Mouse (Mus musculus) adrenal gland, adult 18-20 months (tissue): ENCODE measurements around the gene Zc2hc1b. TPM values are rescaled to one million over a fixed set of nuclear protein-coding genes. Genes with fewer than 3 reads are reported as not detected.

Experiments
- DNase-seq, 2 experiments: peaks; one replicate each; pipeline ENCODE4 v3.0.0; 2021 to 2022; ENCODE audit warnings: low spot score in 2 of 2
- total RNA-seq, 2 experiments: library from RNA; stranded (reverse); gene quantifications; 1 replicate in 1 of 2; 2 replicates in 1 of 2; pipeline ENCODE4 v1.2.3; 2021

Zc2hc1b gene
- total RNA-seq, 2 experiments from 2014 or later, result not detected

GRCm38 (mm10) chr10:13175866-13176265 is 2.0 kb downstream of the Zc2hc1b start:
- DNase-seq, result no peak

GRCm38 (mm10) chr10:13172798-13173221 is 5.0 kb downstream of the Zc2hc1b start:
- DNase-seq, result no peak

- no peak for DNase-seq
Observed at GRCm38 (mm10) chr10:13171461-13171860, 6.4 kb downstream of the Zc2hc1b start.

GRCm38 (mm10) chr10:13170739-13171448 is 6.9 kb downstream of the Zc2hc1b start:
- no peak for DNase-seq

GRCm38 (mm10) chr10:13168461-13168860 is 9.4 kb downstream of the Zc2hc1b start:
- DNase-seq, result no peak

- DNase-seq, result no peak
Observed at GRCm38 (mm10) chr10:13162031-13162430, 15.8 kb downstream of the Zc2hc1b start.

GRCm38 (mm10) chr10:13160913-13161312 is 16.9 kb downstream of the Zc2hc1b start:
- no peak for DNase-seq

- no peak for DNase-seq
Observed at GRCm38 (mm10) chr10:13155377-13155776, 22.4 kb downstream of the Zc2hc1b start.

GRCm38 (mm10) chr10:13152811-13153364 is 24.9 kb downstream of the Zc2hc1b start:
- no peak for DNase-seq

- DNase-seq, result no peak
Observed at GRCm38 (mm10) chr10:13151353-13151752, 26.5 kb downstream of the Zc2hc1b start.

GRCm38 (mm10) chr10:13150435-13150834 is 27.4 kb downstream of the Zc2hc1b start:
- no peak for DNase-seq

- no peak for DNase-seq
Observed at GRCm38 (mm10) chr10:13140434-13140833, 37.4 kb downstream of the Zc2hc1b start.

- DNase-seq, result no peak
Observed at GRCm38 (mm10) chr10:13137906-13138305, 39.9 kb downstream of the Zc2hc1b start.

- no peak for DNase-seq
Observed at GRCm38 (mm10) chr10:13135751-13136150, 42.1 kb downstream of the Zc2hc1b start.

GRCm38 (mm10) chr10:13135276-13135675 is 42.5 kb downstream of the Zc2hc1b start:
- no peak for DNase-seq

GRCm38 (mm10) chr10:13133850-13134249 is 44.0 kb downstream of the Zc2hc1b start:
- no peak for DNase-seq

GRCm38 (mm10) chr10:13127946-13128345 is 49.9 kb downstream of the Zc2hc1b start:
- DNase-seq, result no peak

- DNase-seq, result no peak
Observed at GRCm38 (mm10) chr10:13127335-13127734, 50.5 kb downstream of the Zc2hc1b start.

GRCm38 (mm10) chr10:13125811-13126210 is 52.0 kb downstream of the Zc2hc1b start:
- no peak for DNase-seq

GRCm38 (mm10) chr10:13119300-13119699 is 58.5 kb downstream of the Zc2hc1b start:
- DNase-seq, result no peak

GRCm38 (mm10) chr10:13118770-13119102 is 59.1 kb downstream of the Zc2hc1b start:
- no peak for DNase-seq

GRCm38 (mm10) chr10:13118024-13118769 is 59.6 kb downstream of the Zc2hc1b start:
- no peak for DNase-seq
